Mouse (Mus musculus): ENCODE data around the gene Phtf1.

Gene Phtf1

DNA sequence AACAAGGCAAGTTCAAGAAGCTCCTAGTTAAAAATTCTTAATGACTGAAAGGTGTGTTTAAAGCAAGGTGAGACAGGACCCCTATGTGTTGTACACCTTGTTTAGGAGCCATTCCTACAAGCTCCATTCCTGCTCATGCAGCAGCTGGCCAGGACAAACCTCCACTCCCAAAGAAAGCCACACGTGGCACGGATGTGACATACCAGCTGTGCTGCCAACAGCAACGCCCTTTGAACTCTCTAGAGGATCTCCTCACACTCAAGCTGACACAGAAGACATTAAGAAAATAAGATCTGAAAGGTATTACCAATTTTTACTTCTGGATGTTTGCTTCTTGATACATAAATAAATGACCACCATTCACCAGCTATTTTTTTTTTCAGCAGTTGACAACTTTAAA is 59.0 kb downstream of the Phtf1 start:
- DNase-seq = no peak

- DNase-seq = no peak
These were observed 64.2 kb downstream of the Phtf1 start for GRCm38 (mm10) chr3:104032086-104032485.

GRCm38 (mm10) chr3:104032747-104033146 is 64.8 kb downstream of the Phtf1 start:
- no peak for DNase-seq

DNA sequence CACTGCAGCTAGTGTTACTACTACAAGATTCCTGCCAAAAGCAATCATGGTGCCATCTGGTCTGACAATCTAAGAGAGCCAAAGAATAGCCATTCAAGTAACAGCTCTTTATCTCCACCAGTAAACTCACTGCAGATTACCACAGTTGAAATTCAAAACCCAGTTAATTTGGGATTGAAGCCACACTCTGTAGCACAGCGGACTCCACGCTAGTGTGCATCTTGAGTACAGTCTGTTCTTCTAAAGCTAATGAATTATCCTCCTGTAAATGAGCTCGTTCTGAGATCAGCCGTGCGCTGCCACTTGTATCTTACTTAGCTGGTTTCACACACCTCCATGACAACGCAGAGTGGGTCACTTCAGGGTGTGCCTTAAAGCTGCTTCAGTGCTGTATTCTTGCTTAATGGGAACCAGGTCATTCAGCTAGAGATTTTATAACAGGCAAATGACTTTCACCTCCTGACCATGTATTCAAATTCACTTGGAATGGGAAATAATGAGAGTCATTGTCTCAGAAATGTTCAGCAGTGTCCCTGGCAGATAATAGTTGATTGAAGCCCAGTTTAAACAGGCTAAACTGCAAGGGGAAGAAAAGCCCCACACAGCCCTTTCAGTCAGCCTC is 91.2 kb downstream of the Phtf1 start:
- DNase-seq = peak; percentile 70

- DNase-seq = no peak
These were observed 101.5 kb downstream of the Phtf1 start for GRCm38 (mm10) chr3:104069395-104069794.

Data from cerebellum, adult 9-10 months (tissue).